Mouse (Mus musculus) limb, embryonic 11.5 days (tissue): ENCODE measurements around the gene Slc38a6. TPM values are rescaled to one million over a fixed set of nuclear protein-coding genes. Genes with fewer than 3 reads are reported as not detected.
A peak's percentile ranks its signal among the peaks of the same experiment; 100 is the strongest.

ENCODE experiments used
- ATAC-seq: fragments of 200-750 bp; cut with Nextera tagmentation; 2 replicates; pipeline ENCODE4 v1.8.0; 2017; ENCODE audit warnings: low read depth; ENCODE audit not compliant: insufficient number of reproducible peaks, low FRiP score, low TSS enrichment
- DNase-seq: peaks from one replicate; pipeline ENCODE4 v3.0.0-alpha.2; 2015; ENCODE audit warnings: low spot score
- H3K27ac ChIP-seq: fragments of 300-500 bp; sonication (generic); replicated peaks from 2 replicates; pipeline ENCODE4 v1.5.1; 2014; ENCODE audit warnings: low read depth, mild to moderate bottlenecking, low read length
- H3K27me3 ChIP-seq: fragments of 300-500 bp; sonication (generic); 2 replicates; pipeline ENCODE4 v1.6.1; 2014; ENCODE audit warnings: mild to moderate bottlenecking, low read length, mixed read lengths; ENCODE audit not compliant: control insufficient read depth, insufficient read depth
- H3K36me3 ChIP-seq: fragments of 300-500 bp; sonication (generic); 2 replicates; pipeline ENCODE4 v1.6.1; 2014; ENCODE audit warnings: mild to moderate bottlenecking, low read length, moderate library complexity, mixed read lengths; ENCODE audit not compliant: control insufficient read depth, insufficient read depth
- H3K4me1 ChIP-seq: fragments of 300-500 bp; sonication (generic); 2 replicates; pipeline ENCODE4 v1.6.1; 2014; ENCODE audit warnings: low read length, mixed read lengths; ENCODE audit not compliant: control insufficient read depth, insufficient read depth
- H3K4me2 ChIP-seq: fragments of 300-500 bp; sonication (generic); 2 replicates; pipeline ENCODE4 v1.6.1; 2014; ENCODE audit warnings: low read depth, mild to moderate bottlenecking, moderate library complexity; ENCODE audit not compliant: severe bottlenecking
- H3K4me3 ChIP-seq: fragments of 300-500 bp; sonication (generic); 2 replicates; pipeline ENCODE4 v1.5.1; 2014; ENCODE audit warnings: low read depth, low read length
- H3K9ac ChIP-seq: fragments of 300-500 bp; sonication (generic); 2 replicates; pipeline ENCODE4 v1.6.1; 2014; ENCODE audit warnings: mild to moderate bottlenecking, low read length
- H3K9me3 ChIP-seq: fragments of 300-500 bp; sonication (generic); 2 replicates; pipeline ENCODE4 v1.6.1; 2016; ENCODE audit warnings: low read length; ENCODE audit not compliant: control insufficient read depth
- WGBS: fragments of 180-500 bp; shearing (Covaris S2); extraction: QIAGEN DNeasy Blood & Tissue Kit; methylation state at CpG from one replicate; pipeline ENCODE4 v1.1.7; 2014; 5-methylcytosine and 5-hydroxymethylcytosine counted together
- polyA plus RNA-seq: library from polyadenylated mRNA; unstranded; fragments of >200 nt; fragmentation: Nextera tagmentation; extraction: Ambion mirVana; gene quantifications from 2 replicates; pipeline ENCODE4 v1.2.1, GENCODE M21; 2014

The Slc38a6 gene
- polyA plus RNA-seq, 1 experiment from 2014 or later: 14.1 TPM

DNA sequence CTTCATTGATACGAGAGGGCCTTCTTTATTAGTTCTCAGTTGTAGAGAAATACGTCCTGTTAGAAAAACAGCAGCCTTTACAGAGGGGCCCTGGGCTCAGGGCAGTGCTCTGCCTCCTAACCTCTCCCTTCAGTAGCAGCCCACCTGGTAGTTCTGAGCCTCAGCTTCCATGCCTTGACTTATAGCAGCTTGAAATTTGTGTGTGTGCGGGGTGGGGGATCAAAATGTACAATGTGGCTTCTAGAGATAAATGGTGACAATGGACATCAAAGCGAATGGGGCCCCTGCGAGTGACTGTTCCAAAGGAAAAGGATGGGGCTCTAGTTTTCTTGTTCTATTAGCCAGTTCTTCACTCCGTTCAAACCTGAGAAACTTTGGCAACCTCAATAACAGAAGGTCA, 76.8 kb downstream of the Slc38a6 start:
- Histone ChIP-seq H3K4me2 (no peak overlapping the region), H3K4me1 (peaks cover 24% of the 10 kb centered on the region), H3K4me3 (no peak overlapping the region), H3K27me3 (0 out of 2 replicates have a peak, but pooled peaks cover 3% of the 10 kb centered on the region), H3K27ac (no peak overlapping the region), H3K9ac (no peak overlapping the region), H3K9me3 (no peaks in the 10 kb centered on the region), H3K36me3 (no peaks in the 10 kb centered on the region)
- DNase-seq (no peak), ATAC-seq (no peak)
- WGBS: 80% methylated on average over 6 of the region's 6 CpGs

DNA sequence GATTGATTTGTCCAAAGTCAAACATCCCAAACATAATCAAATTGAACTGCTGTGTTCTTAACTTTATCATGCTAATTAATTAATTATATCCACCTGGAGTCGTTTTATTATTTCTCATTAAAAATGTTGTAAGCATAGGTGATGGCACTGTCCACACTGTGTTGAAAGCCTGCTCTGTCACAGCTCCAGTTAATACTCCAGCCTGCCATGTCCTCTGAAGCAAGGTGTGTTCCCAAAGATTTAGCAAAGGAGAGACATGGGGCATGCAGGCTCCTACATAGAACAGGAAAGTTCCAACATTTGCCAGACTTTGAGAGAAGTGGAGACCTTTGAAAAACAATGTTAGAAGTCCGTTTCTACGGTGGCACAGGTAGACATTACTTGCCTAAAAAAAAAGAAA, 77.4 kb downstream of the Slc38a6 start:
- H3K4me1 ChIP-seq: peaks cover 29% of the 10 kb centered on the region
- DNase-seq (no peak), ATAC-seq (no peak)
- H3K4me3 ChIP-seq: no peak overlapping the region
- H3K27me3 ChIP-seq: 0 out of 2 replicates have a peak, but pooled peaks cover 3% of the 10 kb centered on the region
- H3K4me2 ChIP-seq: no peak overlapping the region
- no peaks in the 10 kb centered on the region for H3K9me3 ChIP-seq
- no peak overlapping the region for H3K27ac ChIP-seq
- H3K36me3 ChIP-seq: no peaks in the 10 kb centered on the region
- 93% methylated on average over 3 of the region's 3 CpGs for WGBS
- H3K9ac ChIP-seq: no peak overlapping the region

DNA sequence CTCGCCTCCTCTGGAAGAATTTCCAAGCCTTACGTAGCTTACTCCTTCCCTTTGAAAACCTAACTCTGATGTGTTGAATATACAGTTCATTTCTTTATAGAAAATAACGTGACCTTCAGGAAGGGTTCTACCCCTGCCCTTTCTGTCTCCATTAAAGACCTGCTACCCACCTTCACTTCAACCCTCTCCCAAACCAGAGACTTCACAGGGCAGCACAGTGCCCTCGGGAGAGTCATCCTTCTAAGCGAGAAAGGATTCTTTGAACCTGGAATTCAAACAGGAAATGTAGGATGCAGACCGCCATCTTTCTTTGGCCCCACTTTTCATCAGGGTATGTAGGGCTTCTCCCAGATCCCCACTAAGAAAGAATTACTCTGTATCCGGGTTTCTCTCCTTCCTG, 80.0 kb downstream of the Slc38a6 start:
- no peak overlapping the region for H3K9ac ChIP-seq
- H3K4me3 ChIP-seq: no peak overlapping the region
- DNase-seq (no peak), ATAC-seq (no peak)
- peak overlapping the region; percentile 88 for H3K27ac ChIP-seq
- H3K27me3 ChIP-seq: no peaks in the 10 kb centered on the region
- H3K4me1 ChIP-seq: peaks cover 29% of the 10 kb centered on the region
- no peaks in the 10 kb centered on the region for H3K9me3 ChIP-seq
- 71% methylated on average over 7 of the region's 7 CpGs for WGBS
- no peaks in the 10 kb centered on the region for H3K36me3 ChIP-seq
- no peak overlapping the region for H3K4me2 ChIP-seq

DNA sequence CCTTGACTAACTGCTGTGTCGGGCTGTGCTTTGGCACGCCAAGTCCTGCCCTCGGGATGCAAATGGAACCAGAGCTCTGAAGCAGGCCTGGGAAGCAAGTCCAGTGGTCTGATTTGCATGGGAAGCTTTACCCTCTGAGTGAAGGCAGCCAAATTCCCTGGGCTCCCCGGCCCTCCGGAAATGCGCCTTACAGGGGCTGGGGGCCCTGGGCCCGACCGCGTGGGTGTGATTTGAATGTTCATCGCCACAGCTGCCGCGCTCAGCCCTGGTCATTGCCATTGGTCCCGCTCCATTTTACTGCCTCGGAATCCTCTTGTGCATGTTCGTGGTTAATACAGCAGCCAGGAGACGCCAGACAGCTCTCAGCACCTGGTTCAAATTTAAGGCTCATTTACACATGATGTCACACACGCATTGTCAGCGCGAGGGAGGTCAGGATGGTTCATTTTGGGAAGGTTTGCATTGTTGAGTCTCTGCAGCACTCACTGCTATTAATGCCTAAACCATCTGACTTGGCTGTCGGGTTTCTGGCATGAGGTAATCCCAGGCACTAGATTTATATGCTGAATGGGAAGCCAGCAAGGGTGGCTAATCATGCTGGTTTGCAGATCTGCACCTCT, 81.0 kb downstream of the Slc38a6 start:
- no peaks in the 10 kb centered on the region for H3K36me3 ChIP-seq
- no peaks in the 10 kb centered on the region for H3K27me3 ChIP-seq
- peak overlapping the region; percentile 19; the same call in 1 of the 2 replicates for H3K4me2 ChIP-seq
- H3K4me3 ChIP-seq: no peak overlapping the region
- peak; percentile 88 for DNase-seq
- no peak overlapping the region; the same call in 1 of the 2 replicates for H3K9ac ChIP-seq
- peaks cover 29% of the 10 kb centered on the region for H3K4me1 ChIP-seq
- no peaks in the 10 kb centered on the region for H3K9me3 ChIP-seq
- peak overlapping the region; percentile 88 for H3K27ac ChIP-seq
- peak; percentile 89 for ATAC-seq
- WGBS: 2% methylated on average over 20 of the region's 20 CpGs

DNA sequence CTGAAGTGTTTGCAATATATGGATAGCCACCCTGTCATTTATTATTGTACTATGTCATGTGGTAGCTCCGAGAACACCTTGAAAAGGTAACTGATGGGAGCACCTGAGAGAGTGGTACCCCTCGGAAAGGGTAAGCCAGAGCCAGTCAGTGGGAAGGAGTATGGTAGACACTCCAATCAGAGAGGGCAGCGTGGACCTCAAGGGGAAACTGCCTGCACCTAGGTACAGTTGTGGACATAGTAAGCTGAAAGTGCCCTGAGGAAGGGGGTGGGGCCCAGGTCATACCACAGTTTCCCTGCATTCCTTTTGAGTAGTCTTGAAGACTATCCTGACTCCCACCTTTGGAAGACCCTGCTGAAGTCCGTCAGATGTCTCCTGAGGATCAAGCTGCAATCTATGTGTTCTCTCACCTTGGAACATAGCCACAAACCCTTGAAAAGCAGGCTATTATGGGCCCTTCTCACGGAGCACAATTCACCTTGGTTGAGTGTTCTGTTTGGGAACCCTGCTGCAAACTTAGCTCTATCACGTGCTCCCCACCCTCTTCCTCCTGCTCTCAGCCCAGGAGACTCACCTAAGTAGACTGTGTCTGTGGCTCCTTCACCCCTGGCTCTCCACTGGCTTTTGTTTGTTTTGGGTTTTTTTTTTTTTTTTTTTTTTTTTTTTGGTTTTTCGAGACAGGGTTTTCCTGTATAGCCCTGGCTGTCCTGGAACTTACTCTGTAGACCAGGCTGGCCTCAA, 82.5 kb downstream of the Slc38a6 start:
- Histone ChIP-seq H3K27ac (no peak overlapping the region), H3K9me3 (no peaks in the 10 kb centered on the region), H3K9ac (no peak overlapping the region), H3K4me1 (peaks cover 29% of the 10 kb centered on the region), H3K27me3 (no peaks in the 10 kb centered on the region), H3K36me3 (no peaks in the 10 kb centered on the region), H3K4me3 (no peak overlapping the region), H3K4me2 (no peak overlapping the region)
- ATAC-seq (no peak), DNase-seq (no peak)
- 84% methylated on average over 7 of the region's 7 CpGs for WGBS

DNA sequence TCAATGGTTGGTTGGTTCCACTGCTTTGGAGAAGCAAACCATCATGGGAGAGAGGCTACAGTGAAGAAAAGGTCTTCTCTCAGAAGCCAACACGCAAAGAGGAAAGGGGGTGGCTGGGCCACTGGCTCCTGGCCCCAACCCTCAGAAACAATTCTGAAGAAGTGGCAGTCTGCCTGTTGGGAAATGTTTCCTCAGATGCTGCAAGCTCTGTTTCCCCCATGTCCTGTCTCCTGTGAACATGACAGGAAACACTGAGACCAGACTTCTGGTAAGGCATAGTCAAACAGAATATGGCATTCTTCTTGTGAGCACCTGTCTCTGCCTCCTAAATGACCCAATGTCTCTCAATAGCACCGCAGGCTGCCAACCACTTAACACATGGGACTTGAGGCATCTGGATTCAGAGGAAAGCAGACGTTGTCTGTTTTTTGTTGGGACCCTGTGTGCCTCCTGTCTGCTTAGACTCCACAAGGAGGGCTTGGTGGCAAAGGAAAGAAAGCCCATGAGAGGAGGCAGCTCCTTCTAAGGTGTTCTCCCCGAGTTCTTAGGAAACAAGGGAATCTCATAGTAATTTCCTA, 83.9 kb downstream of the Slc38a6 start:
- DNase-seq (no peak), ATAC-seq (no peak)
- H3K9me3 ChIP-seq: no peaks in the 10 kb centered on the region
- H3K36me3 ChIP-seq: no peaks in the 10 kb centered on the region
- WGBS: 70% methylated on average over 4 of the region's 4 CpGs
- no peak overlapping the region for H3K27ac ChIP-seq
- H3K9ac ChIP-seq: no peak overlapping the region
- H3K27me3 ChIP-seq: no peaks in the 10 kb centered on the region
- peaks cover 28% of the 10 kb centered on the region for H3K4me1 ChIP-seq
- no peak overlapping the region for H3K4me2 ChIP-seq
- no peak overlapping the region for H3K4me3 ChIP-seq

DNA sequence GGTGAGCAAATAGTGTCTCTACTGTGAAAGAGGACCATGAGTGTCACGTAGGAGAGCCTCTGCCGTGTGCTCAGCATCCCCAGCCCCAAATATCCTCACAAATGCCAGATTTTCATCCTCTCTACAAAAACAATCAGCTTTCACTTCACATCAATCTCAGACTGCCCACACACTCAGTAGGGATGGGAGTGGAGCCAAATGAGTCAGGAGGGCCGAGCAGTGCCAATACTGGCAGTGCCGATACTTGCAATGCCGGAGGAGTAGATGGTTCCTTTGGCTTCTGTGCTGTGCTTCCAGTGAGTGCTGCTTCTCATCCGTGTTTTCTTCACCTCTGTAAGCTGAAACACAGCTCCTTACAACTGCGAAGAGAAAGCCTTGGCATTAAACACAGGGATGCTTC, 84.6 kb downstream of the Slc38a6 start:
- WGBS: 92% methylated on average over 7 of the region's 7 CpGs
- no peak overlapping the region for H3K4me2 ChIP-seq
- ATAC-seq (no peak), DNase-seq (no peak)
- no peak overlapping the region for H3K9ac ChIP-seq
- H3K36me3 ChIP-seq: no peaks in the 10 kb centered on the region
- H3K27me3 ChIP-seq: no peaks in the 10 kb centered on the region
- H3K4me3 ChIP-seq: no peak overlapping the region
- no peaks in the 10 kb centered on the region for H3K9me3 ChIP-seq
- peaks cover 26% of the 10 kb centered on the region for H3K4me1 ChIP-seq
- no peak overlapping the region for H3K27ac ChIP-seq

DNA sequence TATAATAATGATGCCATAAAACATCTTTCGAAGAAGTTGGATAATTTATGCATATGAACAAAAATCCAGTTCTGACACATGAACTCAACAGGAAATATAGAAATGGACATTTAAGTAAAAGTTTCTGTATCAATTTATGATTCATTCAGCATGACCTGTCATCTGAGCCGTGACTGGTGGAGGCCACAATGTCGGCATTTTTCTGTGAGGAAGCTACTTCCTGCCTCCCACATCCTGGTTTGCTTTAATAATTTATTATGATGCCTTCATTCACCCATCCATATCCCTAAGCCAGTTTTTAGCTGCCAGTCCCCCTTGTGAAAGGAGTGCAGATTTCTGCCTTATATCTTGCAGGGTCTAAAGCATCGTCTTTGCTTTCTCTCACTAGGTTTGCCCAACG, 91.4 kb downstream of the Slc38a6 start:
- 91% methylated on average over 5 of the region's 5 CpGs for WGBS
- Histone ChIP-seq H3K4me1 (peaks cover 6% of the 10 kb centered on the region; the same call in 1 of the 2 replicates), H3K9ac (no peak overlapping the region), H3K4me2 (no peak overlapping the region), H3K9me3 (no peaks in the 10 kb centered on the region), H3K27me3 (no peaks in the 10 kb centered on the region), H3K36me3 (no peaks in the 10 kb centered on the region), H3K27ac (no peak overlapping the region), H3K4me3 (no peak overlapping the region)
- no peak for DNase-seq
- ATAC-seq: no peak
